Mouse (Mus musculus) cerebellum, postnatal 4 days (tissue): ENCODE data around the gene Lifr.

Experiments
- DNase-seq, 2 experiments: peaks; one replicate each; pipeline ENCODE4 v3.0.0; 2022; ENCODE audit warnings: low spot score in 2 of 2, mixed read lengths in 1 of 2

The Lifr gene

DNA sequence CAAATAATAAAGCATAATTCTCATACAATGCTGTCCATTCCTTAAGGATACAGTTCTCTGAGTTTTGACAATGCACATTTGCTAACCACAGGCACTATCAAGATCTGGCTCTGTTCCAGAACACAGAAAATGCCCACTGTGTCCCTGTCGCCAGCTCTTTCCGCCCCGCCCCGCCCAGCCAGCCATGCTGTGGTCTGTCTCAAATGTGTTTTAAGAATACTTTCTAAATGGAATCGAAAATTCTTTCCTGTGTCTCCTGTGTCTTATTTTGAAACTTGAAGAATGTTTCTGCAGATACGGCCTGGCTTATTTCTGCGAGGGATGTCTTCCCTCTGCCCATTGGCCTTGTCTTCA, 64.3 kb downstream of the Lifr start:
- peak in 1 of 2 experiments; percentile 57 for DNase-seq

GRCm38 (mm10) chr15:7157658-7158057, 67.2 kb downstream of the Lifr start:
- no peak for DNase-seq

GRCm38 (mm10) chr15:7159869-7160268, 69.5 kb downstream of the Lifr start:
- no peak for DNase-seq

GRCm38 (mm10) chr15:7160321-7160720, 69.9 kb downstream of the Lifr start:
- DNase-seq: no peak

- DNase-seq: no peak
Observed at GRCm38 (mm10) chr15:7163851-7164250, 73.4 kb downstream of the Lifr start.

DNA sequence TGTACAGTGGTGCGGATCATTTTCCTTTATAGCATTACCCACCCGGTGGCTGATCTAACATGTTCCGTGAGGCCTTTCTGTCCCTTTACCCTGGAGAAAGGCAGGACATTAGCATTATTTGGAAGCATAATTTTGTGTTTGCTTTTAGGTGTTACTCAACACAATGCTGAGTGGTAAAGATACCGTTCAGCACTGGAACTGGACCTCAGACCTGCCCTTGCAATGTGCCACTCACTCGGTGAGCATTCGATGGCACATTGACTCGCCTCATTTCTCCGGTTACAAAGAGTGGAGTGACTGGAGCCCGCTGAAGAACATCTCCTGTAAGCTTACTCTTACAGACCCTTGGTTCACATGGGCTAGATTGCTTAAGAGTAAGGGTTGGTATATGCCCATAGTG, 76.3 kb downstream of the Lifr start:
- DNase-seq: peak in 1 of 2 experiments; percentile 5

GRCm38 (mm10) chr15:7167238-7167905, 77.0 kb downstream of the Lifr start:
- DNase-seq: peak in 1 of 2 experiments; percentile 14

- peak in 1 of 2 experiments; percentile 5 for DNase-seq
Observed at GRCm38 (mm10) chr15:7167906-7168532, 77.6 kb downstream of the Lifr start.

DNA sequence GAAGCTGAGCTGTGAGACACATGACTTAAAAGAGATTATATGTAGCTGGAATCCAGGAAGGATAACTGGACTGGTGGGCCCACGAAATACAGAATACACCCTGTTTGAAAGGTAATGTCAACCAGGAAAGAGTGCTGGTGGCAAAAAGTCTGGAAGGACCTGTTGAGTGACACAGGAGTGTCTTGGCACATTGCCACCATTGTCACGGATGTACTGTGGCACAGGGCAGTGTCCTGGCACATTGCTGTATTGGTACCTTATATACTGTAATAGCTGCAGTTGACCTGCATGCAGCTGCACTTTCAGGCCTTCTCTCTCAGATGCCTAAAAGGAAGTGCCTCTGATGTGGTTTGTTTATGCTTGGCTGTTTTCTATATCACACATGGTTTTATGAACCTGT, 82.5 kb downstream of the Lifr start:
- DNase-seq: no peak

DNA sequence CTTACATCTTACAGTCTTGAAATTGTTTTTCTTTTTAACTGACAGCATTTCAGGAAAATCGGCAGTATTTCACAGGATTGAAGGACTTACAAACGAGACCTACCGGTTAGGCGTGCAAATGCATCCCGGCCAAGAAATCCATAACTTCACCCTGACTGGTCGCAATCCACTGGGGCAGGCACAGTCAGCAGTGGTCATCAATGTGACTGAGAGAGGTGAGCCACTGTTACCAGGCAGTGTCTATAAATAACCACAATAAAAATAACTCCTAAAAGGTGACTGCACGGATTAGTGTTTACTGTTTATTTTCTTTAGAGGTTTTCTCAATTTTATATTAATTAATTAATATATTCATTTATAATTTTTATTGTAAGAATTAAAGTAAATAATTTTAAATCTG, 82.9 kb downstream of the Lifr start:
- DNase-seq: no peak

DNA sequence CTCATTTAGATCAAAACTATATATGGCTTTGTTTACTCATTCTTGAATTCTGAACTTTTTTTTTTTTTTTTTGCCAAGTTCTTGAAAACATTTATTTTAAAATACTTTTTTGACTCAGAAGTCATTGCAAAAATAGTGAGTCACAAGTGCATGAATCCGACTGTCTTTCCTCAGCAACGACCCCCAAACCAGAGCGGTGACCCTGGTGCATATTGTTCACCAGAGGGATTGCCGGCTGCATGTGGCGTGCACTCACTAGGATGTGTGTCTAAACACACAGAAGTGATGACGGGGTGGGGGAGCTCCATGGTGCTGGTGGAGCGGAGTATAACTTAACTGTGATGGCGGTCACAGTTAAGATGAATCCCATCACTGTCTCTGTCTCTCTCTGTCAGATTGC, 83.4 kb downstream of the Lifr start:
- no peak for DNase-seq

GRCm38 (mm10) chr15:7180576-7180975, 90.2 kb downstream of the Lifr start:
- DNase-seq: no peak

DNA sequence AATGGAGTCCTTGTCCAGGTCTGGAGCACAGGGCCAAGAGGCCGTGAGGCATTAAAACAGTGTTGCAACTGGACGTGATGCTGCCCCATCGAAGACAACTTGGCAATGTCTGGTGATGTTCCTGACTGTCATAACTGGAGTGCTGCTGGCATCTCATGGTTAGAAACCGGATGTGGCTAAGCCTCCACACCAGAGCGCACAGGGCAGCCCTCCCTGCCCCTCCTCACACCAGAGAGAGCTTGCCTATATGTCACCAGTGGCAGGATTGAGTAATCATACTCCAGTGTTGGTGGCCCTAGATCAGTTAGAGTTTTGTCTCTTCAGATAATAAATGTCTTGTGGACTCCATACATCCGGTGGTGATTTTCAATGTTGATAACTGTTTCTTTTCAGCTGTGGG, 97.3 kb downstream of the Lifr start:
- no peak for DNase-seq

DNA sequence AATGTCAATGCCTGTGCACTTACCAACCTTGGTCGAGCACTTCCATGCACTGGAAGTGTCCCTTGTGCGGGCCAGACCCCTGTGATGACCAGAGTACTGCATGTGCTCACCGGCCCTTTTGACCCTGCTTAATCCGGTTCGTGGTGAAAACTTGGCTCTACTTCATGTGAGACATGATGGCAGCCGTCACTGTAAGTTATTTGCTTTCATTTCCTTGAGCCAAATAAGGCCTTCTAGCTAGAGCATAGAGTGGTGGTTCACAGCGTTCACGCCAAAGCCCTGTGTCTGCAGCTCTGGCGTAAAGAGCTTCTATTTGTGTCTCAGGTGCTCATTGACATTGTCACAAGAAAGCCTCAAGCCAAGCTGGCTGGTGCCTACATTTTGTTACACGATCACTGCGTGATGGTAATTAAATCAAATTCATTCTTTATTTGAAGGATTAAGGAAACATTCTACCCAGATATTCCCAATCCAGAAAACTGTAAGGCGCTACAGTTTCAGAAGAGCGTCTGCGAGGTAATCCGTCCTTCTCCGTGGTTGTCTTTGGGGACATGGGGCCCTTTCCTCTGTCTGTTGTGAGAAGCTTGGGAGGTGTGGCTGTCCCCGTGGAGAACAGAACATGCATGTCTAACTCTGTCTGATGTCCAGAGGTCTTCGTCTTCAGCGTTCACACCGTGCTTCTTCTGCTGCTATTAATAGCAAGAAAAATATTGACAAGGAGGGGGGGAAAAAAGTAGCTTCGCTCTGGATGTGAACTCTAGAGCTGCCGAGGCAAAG, 99.5 kb downstream of the Lifr start:
- DNase-seq: no peak

- no peak for DNase-seq
Observed at GRCm38 (mm10) chr15:7191074-7191473, 100.7 kb downstream of the Lifr start.

- DNase-seq: no peak
Observed at GRCm38 (mm10) chr15:7192582-7192981, 102.2 kb downstream of the Lifr start.

DNA sequence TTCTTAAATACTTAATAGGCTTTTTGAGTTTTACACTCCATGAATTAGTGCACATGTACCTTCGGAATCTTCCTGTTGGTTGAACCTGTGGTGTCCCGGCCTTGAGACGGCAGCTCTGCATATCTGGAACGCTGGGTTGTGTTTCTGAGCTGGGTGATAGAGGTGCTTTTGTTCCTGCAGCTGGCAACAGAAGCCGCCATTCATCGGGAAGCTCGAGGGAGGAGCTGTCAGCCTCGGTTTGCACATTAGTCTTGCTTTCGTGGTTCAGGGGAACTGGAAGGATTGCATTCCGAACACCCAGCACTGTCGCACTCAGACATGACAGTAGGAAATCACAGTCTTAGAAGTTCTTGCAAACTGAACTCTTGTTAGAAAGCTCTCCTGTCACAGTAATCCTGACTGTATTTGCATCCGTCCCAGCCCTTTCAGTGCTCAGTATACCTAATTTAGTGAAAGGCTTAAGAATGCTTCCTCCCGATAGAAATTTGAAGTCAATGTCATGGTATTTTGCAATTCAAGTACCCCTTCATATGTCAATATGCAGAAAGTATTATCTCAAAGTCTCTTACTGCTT, 103.8 kb downstream of the Lifr start:
- no peak for DNase-seq

DNA sequence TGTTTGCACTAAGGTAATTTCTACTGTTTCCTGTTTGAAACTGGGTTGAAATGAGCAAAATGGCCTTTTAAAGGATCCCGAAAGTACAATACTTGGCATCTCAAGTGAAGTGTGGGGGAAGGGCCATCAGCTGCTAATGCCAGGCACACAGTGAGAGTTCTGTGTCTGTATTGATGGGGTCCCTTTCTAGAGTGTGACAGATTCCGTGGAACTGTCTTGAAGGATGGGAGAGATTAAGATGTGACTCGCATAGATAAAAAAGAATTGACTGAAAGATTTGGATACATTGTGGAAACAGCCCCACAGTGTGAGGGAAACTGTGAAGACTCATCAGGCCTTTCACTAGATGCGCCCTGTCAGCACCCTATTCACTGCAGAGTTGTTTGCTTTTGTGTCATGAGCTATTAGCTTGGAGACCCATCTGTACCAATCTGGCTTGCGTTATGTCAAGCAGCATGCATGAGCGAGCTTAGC, 104.4 kb downstream of the Lifr start:
- DNase-seq: no peak

GRCm38 (mm10) chr15:7197652-7198445, 107.4 kb downstream of the Lifr start:
- no peak for DNase-seq

GRCm38 (mm10) chr15:7198816-7199215, 108.4 kb downstream of the Lifr start:
- peak in 1 of 2 experiments; percentile 77 for DNase-seq

GRCm38 (mm10) chr15:7200286-7200685, 109.9 kb downstream of the Lifr start:
- no peak for DNase-seq
